Mouse (Mus musculus) midbrain, embryonic 11.5 days (tissue): ENCODE results near the gene Inpp5k. TPM values are rescaled to one million over a fixed set of nuclear protein-coding genes. Genes with fewer than 3 reads are reported as not detected.

ENCODE experiments used
- ATAC-seq: fragments of 200-750 bp; cut with Nextera tagmentation; 2 replicates; pipeline ENCODE4 v1.8.0; 2017; ENCODE audit warnings: moderate TSS enrichment, moderate library complexity; ENCODE audit not compliant: low FRiP score
- DNase-seq: peaks from one replicate; pipeline ENCODE4 v3.0.0; 2015; ENCODE audit warnings: low spot score; ENCODE audit errors: missing footprints
- H3K27ac ChIP-seq: fragments of 300-500 bp; sonication (generic); 2 replicates; pipeline ENCODE4 v1.5.1; 2014; ENCODE audit warnings: low read depth, low read length
- H3K27me3 ChIP-seq: fragments of 300-500 bp; sonication (generic); 2 replicates; pipeline ENCODE4 v1.6.1; 2014; ENCODE audit warnings: mild to moderate bottlenecking, low read length, moderate library complexity, mixed read lengths; ENCODE audit not compliant: control insufficient read depth, insufficient read depth
- H3K36me3 ChIP-seq: fragments of 300-500 bp; sonication (generic); 2 replicates; pipeline ENCODE4 v1.6.1; 2014; ENCODE audit warnings: mild to moderate bottlenecking, low read length, moderate library complexity, mixed read lengths; ENCODE audit not compliant: control insufficient read depth, insufficient read depth
- H3K4me1 ChIP-seq: fragments of 300-500 bp; sonication (generic); 2 replicates; pipeline ENCODE4 v1.6.1; 2014; ENCODE audit warnings: low read length; ENCODE audit not compliant: control insufficient read depth, insufficient read depth
- H3K4me2 ChIP-seq: fragments of 300-500 bp; sonication (generic); 2 replicates; pipeline ENCODE4 v1.6.1; 2014; ENCODE audit warnings: mild to moderate bottlenecking, moderate library complexity
- H3K4me3 ChIP-seq: fragments of 300-500 bp; sonication (generic); 2 replicates; pipeline ENCODE4 v1.5.1; 2014; ENCODE audit warnings: low read depth, low read length
- H3K9ac ChIP-seq: fragments of 300-500 bp; sonication (generic); 2 replicates; pipeline ENCODE4 v1.6.1; 2014; ENCODE audit warnings: low read length
- H3K9me3 ChIP-seq: fragments of 300-500 bp; sonication (generic); 2 replicates; pipeline ENCODE4 v1.6.1; 2016; ENCODE audit warnings: low read length; ENCODE audit not compliant: control insufficient read depth
- WGBS: fragments of 180-500 bp; shearing (Covaris S2); extraction: QIAGEN DNeasy Blood & Tissue Kit; methylation state at CpG from one replicate; pipeline ENCODE4 v1.1.7; 2014; 5-methylcytosine and 5-hydroxymethylcytosine counted together
- polyA plus RNA-seq: library from polyadenylated mRNA; unstranded; fragments of >200 nt; fragmentation: Nextera tagmentation; extraction: Ambion mirVana; gene quantifications from 2 replicates; pipeline ENCODE4 v1.2.1, GENCODE M21; 2014

The Inpp5k gene
- polyA plus RNA-seq, 1 experiment from 2014 or later: 25.6 TPM

- H3K4me2 ChIP-seq: peak overlapping the region; percentile 65
- ATAC-seq: no peak
- H3K4me3 ChIP-seq: peak overlapping the region; percentile 72
- H3K9me3 ChIP-seq: no peaks in the 10 kb centered on the region
- peaks cover 11% of the 10 kb centered on the region for H3K4me1 ChIP-seq
- 20% methylated on average over 5 of the region's 5 CpGs for WGBS
- H3K27ac ChIP-seq: peak overlapping the region; percentile 67; the same call in 1 of the 2 replicates
- no peaks in the 10 kb centered on the region for H3K27me3 ChIP-seq
- DNase-seq: no peak
- peaks cover 3% of the 10 kb centered on the region; the same call in 1 of the 2 replicates for H3K36me3 ChIP-seq
- peak overlapping the region; percentile 76 for H3K9ac ChIP-seq
Observed at GRCm38 (mm10) chr11:75630098-75630497, 690 bp upstream of the Inpp5k start.

- H3K4me2 ChIP-seq: peak overlapping the region; percentile 65
- DNase-seq (peak; percentile 87), ATAC-seq (no peak)
- H3K27ac ChIP-seq: no peak overlapping the region
- peaks cover 11% of the 10 kb centered on the region for H3K4me1 ChIP-seq
- peak overlapping the region; percentile 72 for H3K4me3 ChIP-seq
- H3K36me3 ChIP-seq: no peaks in the 10 kb centered on the region
- H3K27me3 ChIP-seq: no peaks in the 10 kb centered on the region
- 11% methylated on average over 13 of the region's 13 CpGs for WGBS
- H3K9me3 ChIP-seq: no peaks in the 10 kb centered on the region
- peak overlapping the region; percentile 76 for H3K9ac ChIP-seq
Observed at GRCm38 (mm10) chr11:75631561-75632225, 905 bp downstream of the Inpp5k start.

- no peak overlapping the region for H3K4me2 ChIP-seq
- DNase-seq: no peak
- H3K27me3 ChIP-seq: no peaks in the 10 kb centered on the region
- H3K27ac ChIP-seq: no peak overlapping the region
- WGBS: 93% methylated on average over 5 of the region's 5 CpGs
- peaks cover 11% of the 10 kb centered on the region for H3K4me1 ChIP-seq
- H3K36me3 ChIP-seq: no peaks in the 10 kb centered on the region
- ATAC-seq: no peak
- no peaks in the 10 kb centered on the region for H3K9me3 ChIP-seq
- no peak overlapping the region for H3K4me3 ChIP-seq
- H3K9ac ChIP-seq: no peak overlapping the region
Observed at GRCm38 (mm10) chr11:75632921-75633320, 2.1 kb downstream of the Inpp5k start.

GRCm38 (mm10) chr11:75634801-75635200, 4.0 kb downstream of the Inpp5k start:
- DNase-seq: no peak
- no peak overlapping the region for H3K27ac ChIP-seq
- WGBS: 83% methylated on average over 3 of the region's 3 CpGs
- no peak overlapping the region for H3K9ac ChIP-seq
- no peak for ATAC-seq
- no peak overlapping the region for H3K4me3 ChIP-seq
- H3K27me3 ChIP-seq: no peaks in the 10 kb centered on the region
- H3K36me3 ChIP-seq: no peaks in the 10 kb centered on the region
- H3K4me2 ChIP-seq: no peak overlapping the region
- peaks cover 10% of the 10 kb centered on the region for H3K4me1 ChIP-seq
- H3K9me3 ChIP-seq: no peaks in the 10 kb centered on the region

- Histone ChIP-seq H3K4me1 (peaks cover 5% of the 10 kb centered on the region), H3K36me3 (no peaks in the 10 kb centered on the region), H3K4me2 (no peak overlapping the region), H3K27ac (no peak overlapping the region), H3K4me3 (no peak overlapping the region), H3K9me3 (no peaks in the 10 kb centered on the region), H3K27me3 (no peaks in the 10 kb centered on the region), H3K9ac (no peak overlapping the region)
- 75% methylated on average over 11 of the region's 11 CpGs for WGBS
- ATAC-seq (no peak), DNase-seq (no peak)
Observed at GRCm38 (mm10) chr11:75635315-75635714, 4.5 kb downstream of the Inpp5k start.

- DNase-seq: no peak
- no peaks in the 10 kb centered on the region for H3K9me3 ChIP-seq
- 85% methylated on average over 5 of the region's 5 CpGs for WGBS
- no peak overlapping the region for H3K4me2 ChIP-seq
- no peaks in the 10 kb centered on the region for H3K27me3 ChIP-seq
- ATAC-seq: no peak
- H3K27ac ChIP-seq: no peak overlapping the region
- no peaks in the 10 kb centered on the region for H3K36me3 ChIP-seq
- no peaks in the 10 kb centered on the region for H3K4me1 ChIP-seq
- no peak overlapping the region for H3K9ac ChIP-seq
- H3K4me3 ChIP-seq: no peak overlapping the region
Observed at GRCm38 (mm10) chr11:75643323-75643722, 12.5 kb downstream of the Inpp5k start.

GRCm38 (mm10) chr11:75644684-75645083, 13.9 kb downstream of the Inpp5k start:
- H3K36me3 ChIP-seq: no peaks in the 10 kb centered on the region
- no peak overlapping the region for H3K4me2 ChIP-seq
- no peaks in the 10 kb centered on the region for H3K9me3 ChIP-seq
- WGBS: 85% methylated on average over 9 of the region's 9 CpGs
- no peaks in the 10 kb centered on the region for H3K27me3 ChIP-seq
- ATAC-seq: no peak
- H3K27ac ChIP-seq: no peak overlapping the region
- no peak overlapping the region for H3K4me3 ChIP-seq
- no peaks in the 10 kb centered on the region for H3K4me1 ChIP-seq
- H3K9ac ChIP-seq: no peak overlapping the region
- DNase-seq: no peak

- H3K9me3 ChIP-seq: no peaks in the 10 kb centered on the region
- WGBS: 68% methylated on average over 6 of the region's 6 CpGs
- DNase-seq: no peak
- H3K27me3 ChIP-seq: peaks cover 6% of the 10 kb centered on the region
- peaks cover 4% of the 10 kb centered on the region for H3K4me1 ChIP-seq
- H3K4me3 ChIP-seq: no peak overlapping the region
- no peak for ATAC-seq
- H3K36me3 ChIP-seq: no peaks in the 10 kb centered on the region
- no peak overlapping the region for H3K9ac ChIP-seq
- no peak overlapping the region for H3K27ac ChIP-seq
- no peak overlapping the region for H3K4me2 ChIP-seq
Observed at GRCm38 (mm10) chr11:75647681-75648211, 17.0 kb downstream of the Inpp5k start.

- 84% methylated on average over 4 of the region's 4 CpGs for WGBS
- Histone ChIP-seq H3K27me3 (peaks cover 18% of the 10 kb centered on the region), H3K9me3 (no peaks in the 10 kb centered on the region), H3K9ac (no peak overlapping the region), H3K4me1 (peaks cover 11% of the 10 kb centered on the region), H3K36me3 (no peaks in the 10 kb centered on the region), H3K4me2 (no peak overlapping the region), H3K4me3 (no peak overlapping the region), H3K27ac (no peak overlapping the region)
- DNase-seq (no peak), ATAC-seq (no peak)
Observed at GRCm38 (mm10) chr11:75649155-75649561, 18.4 kb downstream of the Inpp5k start.
